Mouse (Mus musculus) hindbrain, embryonic 13.5 days (tissue): ENCODE results near the gene Lcn10. TPM values are rescaled to one million over a fixed set of nuclear protein-coding genes. Genes with fewer than 3 reads are reported as not detected.
"Not testable (repeated sequence)": the region's sequence is repeated elsewhere in the genome, so short reads cannot be mapped to it uniquely, and the experiment has no call there.

Source experiments
- ATAC-seq: fragments of 200-750 bp; cut with Nextera tagmentation; 2 replicates; pipeline ENCODE4 v1.8.0; 2017; ENCODE audit warnings: moderate TSS enrichment; ENCODE audit not compliant: low FRiP score
- H3K27ac ChIP-seq: fragments of 300-500 bp; sonication (generic); 2 replicates; pipeline ENCODE4 v1.5.1; 2015; ENCODE audit warnings: inconsistent platforms, mild to moderate bottlenecking, moderate library complexity
- H3K27me3 ChIP-seq: fragments of 300-500 bp; sonication (generic); 2 replicates; pipeline ENCODE4 v1.6.1; 2015; ENCODE audit warnings: mild to moderate bottlenecking, inconsistent platforms
- H3K36me3 ChIP-seq: fragments of 300-500 bp; sonication (generic); 2 replicates; pipeline ENCODE4 v1.6.1; 2015; ENCODE audit warnings: mild to moderate bottlenecking, inconsistent platforms
- H3K4me1 ChIP-seq: fragments of 300-500 bp; sonication (generic); replicated peaks from 2 replicates; pipeline ENCODE4 v1.6.1; 2015; ENCODE audit warnings: inconsistent platforms
- H3K4me2 ChIP-seq: fragments of 300-500 bp; sonication (generic); 2 replicates; pipeline ENCODE4 v1.6.1; 2015; ENCODE audit warnings: inconsistent platforms, mild to moderate bottlenecking, moderate library complexity
- H3K4me3 ChIP-seq: fragments of 300-500 bp; sonication (generic); 2 replicates; pipeline ENCODE4 v1.5.1; 2015; ENCODE audit warnings: mild to moderate bottlenecking, inconsistent platforms
- H3K9ac ChIP-seq: fragments of 300-500 bp; sonication (generic); 2 replicates; pipeline ENCODE4 v1.6.1; 2015; ENCODE audit warnings: mild to moderate bottlenecking, inconsistent platforms
- H3K9me3 ChIP-seq: fragments of 300-500 bp; sonication (generic); 2 replicates; pipeline ENCODE4 v1.6.1; 2016; ENCODE audit warnings: inconsistent platforms
- WGBS: fragments of 180-500 bp; shearing (Covaris S2); methylation state at CpG from one replicate; pipeline ENCODE4 v1.1.7; 2015; 5-methylcytosine and 5-hydroxymethylcytosine counted together
- polyA plus RNA-seq: library from polyadenylated mRNA; unstranded; fragments of >200 nt; fragmentation: Nextera tagmentation; extraction: Ambion mirVana; gene quantifications from 2 replicates; pipeline ENCODE4 v1.2.1, GENCODE M21; 2015

Lcn10 gene
- polyA plus RNA-seq, 1 experiment from 2014 or later: not detected

DNA sequence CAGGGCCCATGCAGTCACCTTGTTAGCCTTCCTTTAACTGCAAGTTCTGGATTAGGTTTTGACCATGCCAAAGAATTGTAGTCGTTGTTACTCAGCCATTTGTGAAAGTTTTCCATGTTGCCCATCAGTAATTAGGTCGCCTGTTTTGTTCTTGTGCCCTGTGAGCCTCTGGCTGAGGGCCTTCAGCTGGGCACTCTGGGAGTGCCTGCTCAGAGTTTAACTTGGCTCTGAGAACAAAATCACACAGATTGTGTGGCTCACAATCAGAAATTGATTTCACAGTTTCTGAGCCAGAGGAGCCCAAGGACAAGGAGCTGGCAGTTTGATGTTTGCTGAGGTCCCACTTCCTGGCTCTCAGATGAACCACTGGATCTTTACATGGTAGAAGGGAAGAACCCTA is 27.3 kb downstream of the Lcn10 start:
- H3K27ac ChIP-seq, H3K9me3 ChIP-seq, ATAC-seq, H3K36me3 ChIP-seq, H3K4me3 ChIP-seq, H3K27me3 ChIP-seq, H3K4me2 ChIP-seq, H3K9ac ChIP-seq: not testable (repeated sequence)
- WGBS: 76% methylated on average over 2 of the region's 2 CpGs
- peaks cover 21% of the 10 kb centered on the region for H3K4me1 ChIP-seq

DNA sequence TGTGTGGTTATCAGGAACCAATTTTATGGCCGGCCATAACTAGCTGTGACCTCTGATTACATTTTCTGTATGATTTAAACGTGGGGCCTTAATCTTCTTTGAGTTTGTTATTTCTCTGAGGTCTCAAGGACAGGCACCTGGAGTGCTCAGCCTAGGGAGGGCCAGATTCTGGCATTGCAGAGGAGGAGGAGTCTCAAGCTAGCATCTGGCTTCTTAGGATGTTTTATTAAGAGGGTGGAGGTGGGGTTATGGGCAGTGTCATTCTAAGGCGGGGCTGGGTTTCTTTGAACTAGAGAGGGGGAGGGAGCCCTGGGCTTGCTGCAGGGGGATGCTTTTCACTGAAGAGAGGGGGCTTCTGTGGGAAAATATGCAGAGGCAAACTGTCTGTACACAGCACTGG is 29.1 kb downstream of the Lcn10 start:
- not testable (repeated sequence) for H3K27me3 ChIP-seq, H3K9ac ChIP-seq, H3K27ac ChIP-seq, H3K4me3 ChIP-seq, H3K36me3 ChIP-seq, H3K9me3 ChIP-seq, H3K4me2 ChIP-seq, ATAC-seq
- peaks cover 21% of the 10 kb centered on the region for H3K4me1 ChIP-seq
- WGBS: 29% methylated on average over 3 of the region's 3 CpGs

DNA sequence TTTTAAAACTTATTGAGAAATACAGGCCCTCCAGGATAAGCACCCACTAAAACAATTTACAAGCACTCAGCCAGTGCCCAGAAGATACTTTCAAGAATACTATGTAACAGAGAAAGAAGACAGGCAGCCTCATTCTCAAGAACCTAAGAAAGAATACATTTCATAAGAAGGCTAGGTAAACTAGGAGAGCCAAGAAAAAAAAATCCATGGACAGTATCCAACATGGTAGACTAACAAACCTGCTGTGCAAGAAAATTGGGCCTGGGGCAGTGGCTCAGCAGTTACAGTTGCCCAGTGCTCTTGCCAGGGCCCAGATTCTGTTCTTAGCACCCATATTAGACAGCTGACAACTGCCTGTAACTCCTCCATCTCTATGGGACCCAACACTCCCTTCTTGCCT is 34.7 kb downstream of the Lcn10 start:
- Histone ChIP-seq H3K9ac (no peak overlapping the region), H3K4me3 (no peak overlapping the region)

GRCm38 (mm10) chr2:25733199-25733930 is 50.8 kb downstream of the Lcn10 start:
- no peak overlapping the region for H3K4me3 ChIP-seq
- H3K4me1 ChIP-seq: no peaks in the 10 kb centered on the region
- H3K27me3 ChIP-seq: no peaks in the 10 kb centered on the region
- no peaks in the 10 kb centered on the region for H3K36me3 ChIP-seq
- no peak for ATAC-seq
- H3K27ac ChIP-seq: no peak overlapping the region
- H3K4me2 ChIP-seq: no peak overlapping the region
- 67% methylated on average over 2 of the region's 2 CpGs for WGBS
- H3K9me3 ChIP-seq: 0 out of 2 replicates have a peak, but pooled peaks cover 5% of the 10 kb centered on the region
- no peak overlapping the region for H3K9ac ChIP-seq

More for the DNA sequence above, 34.7 kb downstream of the Lcn10 start:
- H3K27ac ChIP-seq: no peak overlapping the region
- H3K4me1 ChIP-seq: no peaks in the 10 kb centered on the region
- no peaks in the 10 kb centered on the region for H3K27me3 ChIP-seq
- ATAC-seq: no peak
- no peaks in the 10 kb centered on the region for H3K9me3 ChIP-seq
- no peak overlapping the region for H3K4me2 ChIP-seq
- no peaks in the 10 kb centered on the region for H3K36me3 ChIP-seq

Other genes with a start within 250 kb of the Lcn10 start
- 3.4 and 3.7 TPM in 2 replicates for gene Clic3, start 225.9 kb upstream of the Lcn10 start, polyA plus RNA-seq
- gene Paxx, start 221.6 kb upstream of the Lcn10 start, polyA plus RNA-seq: 91.6 and 98.8 TPM in 2 replicates
- gene Ptgds, start 212.7 kb upstream of the Lcn10 start, polyA plus RNA-seq: 50.3 and 50.5 TPM in 2 replicates
- not detected in 2 replicates for gene Lcn12, start 188.8 kb upstream of the Lcn10 start, polyA plus RNA-seq
- 119 and 125 TPM in 2 replicates for gene Fbxw5, start 182.0 kb upstream of the Lcn10 start, polyA plus RNA-seq
- 5.4 and 5.5 TPM in 2 replicates for gene C8g, start 181.0 kb upstream of the Lcn10 start, polyA plus RNA-seq
- 21.1 and 21.2 TPM in 2 replicates for gene Traf2, start 135.8 kb upstream of the Lcn10 start, polyA plus RNA-seq
- gene Edf1, start 124.9 kb upstream of the Lcn10 start, polyA plus RNA-seq: 409 and 436 TPM in 2 replicates
- 2.3 and 2.6 TPM in 2 replicates for gene Mamdc4, start 107.9 kb upstream of the Lcn10 start, polyA plus RNA-seq
- 179 and 182 TPM in 2 replicates for gene Phpt1, start 107.5 kb upstream of the Lcn10 start, polyA plus RNA-seq
- gene Ajm1, start 101.0 kb upstream of the Lcn10 start, polyA plus RNA-seq: 8.1 and 8.2 TPM in 2 replicates
- 67.9 and 75.5 TPM in 2 replicates for gene Rabl6, start 74.2 kb upstream of the Lcn10 start, polyA plus RNA-seq
- gene Ccdc183, start 65.0 kb upstream of the Lcn10 start, polyA plus RNA-seq: 0.21 and 0.25 TPM in 2 replicates
- gene Tmem141, start 60.7 kb upstream of the Lcn10 start, polyA plus RNA-seq: 35.0 and 42.2 TPM in 2 replicates
- gene Fcna, start 54.7 kb upstream of the Lcn10 start, polyA plus RNA-seq: 2.5 and 3.3 TPM in 2 replicates
- gene Lcn8, start 29.6 kb upstream of the Lcn10 start, polyA plus RNA-seq: not detected in 2 replicates
- gene Lcn5, start 24.8 kb upstream of the Lcn10 start, polyA plus RNA-seq: not detected in 2 replicates
- gene Lcn6, start 5.9 kb upstream of the Lcn10 start, polyA plus RNA-seq: not detected in 2 replicates
- gene Obp2a, start 17.3 kb downstream of the Lcn10 start, polyA plus RNA-seq: not detected in 2 replicates
- gene Bmyc, start 24.0 kb downstream of the Lcn10 start, polyA plus RNA-seq: 126 and 129 TPM in 2 replicates
- gene Obp2b, start 54.3 kb downstream of the Lcn10 start, polyA plus RNA-seq: not detected in 2 replicates
- not detected in 2 replicates for gene Lcn3, start 82.8 kb downstream of the Lcn10 start, polyA plus RNA-seq
- gene Lcn11, start 94.3 kb downstream of the Lcn10 start, polyA plus RNA-seq: not detected in 2 replicates
- gene Gm13539, start 99.5 kb downstream of the Lcn10 start, polyA plus RNA-seq: not detected in 2 replicates
- gene Glt6d1, start 133.1 kb downstream of the Lcn10 start, polyA plus RNA-seq: not detected in 2 replicates
- gene Lcn9, start 140.4 kb downstream of the Lcn10 start, polyA plus RNA-seq: not detected in 2 replicates
- gene Sohlh1, start 164.5 kb downstream of the Lcn10 start, polyA plus RNA-seq: not detected in 2 replicates
- gene Kcnt1, start 181.0 kb downstream of the Lcn10 start, polyA plus RNA-seq: 11.1 TPM in 2 replicates